Mouse (Mus musculus): ENCODE data around the gene Dnajc11. TPM values are rescaled to one million over a fixed set of nuclear protein-coding genes. Genes with fewer than 3 reads are reported as not detected.

Gene Dnajc11
- total RNA-seq, 2 experiments from 2014 or later, result 62.0 to 63.1 TPM

DNA sequence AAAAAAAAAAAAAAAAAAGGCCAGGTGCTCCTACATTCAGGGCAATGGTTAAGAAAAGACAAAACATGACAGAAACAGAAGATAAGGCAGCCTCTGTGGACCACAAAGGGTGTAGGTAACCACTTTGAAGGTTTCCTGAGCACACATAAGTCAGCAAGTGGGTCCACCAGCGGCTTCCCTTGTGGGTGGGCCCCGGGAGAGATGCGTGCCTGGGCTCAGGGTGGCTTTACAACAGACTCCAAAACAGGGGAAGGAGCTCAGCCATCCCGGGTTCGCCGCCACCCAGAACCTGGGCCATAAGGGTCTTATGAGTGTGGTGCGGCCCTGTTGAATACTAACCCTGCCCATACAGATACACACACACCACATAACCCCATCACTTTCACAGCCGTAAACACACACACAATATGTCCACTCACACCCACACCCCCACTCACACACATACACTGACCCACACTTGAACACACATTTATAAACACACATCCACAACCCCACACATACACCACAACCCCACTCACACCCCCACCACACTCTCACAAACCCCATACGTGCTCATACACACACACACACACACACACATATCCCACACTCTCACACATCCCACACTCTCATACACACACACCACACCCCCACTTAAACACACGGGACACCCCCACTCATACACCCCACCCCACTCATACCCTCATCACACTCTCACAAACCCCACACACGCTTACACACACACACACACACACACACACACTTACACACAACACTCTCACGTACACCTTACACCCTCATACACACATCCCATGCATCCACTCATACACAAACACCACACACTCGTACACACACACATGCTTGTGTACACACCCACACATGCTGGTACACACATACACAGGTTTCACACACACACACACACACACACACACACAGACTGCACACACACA is 651 bp upstream of the Dnajc11 start:
- DNase-seq, result no peak

DNA sequence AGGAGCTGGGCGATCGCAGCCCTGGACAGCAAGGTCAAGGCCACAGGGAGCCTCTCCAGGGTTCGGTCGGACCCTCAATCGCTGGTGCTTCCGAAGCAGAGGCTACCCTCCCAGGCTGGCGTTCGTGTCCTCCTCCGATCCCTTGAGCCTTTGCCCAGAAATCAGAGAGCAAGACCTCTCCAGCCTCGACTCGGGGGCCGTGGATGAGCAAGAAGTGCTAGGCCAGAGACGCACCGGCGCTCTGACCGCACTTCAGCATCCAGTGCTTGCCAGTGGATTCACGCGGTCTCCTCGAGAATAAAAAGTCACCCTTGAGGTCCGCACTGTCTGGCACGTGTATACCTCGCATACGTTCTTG is 703 bp downstream of the Dnajc11 start:
- DNase-seq, result no peak

DNA sequence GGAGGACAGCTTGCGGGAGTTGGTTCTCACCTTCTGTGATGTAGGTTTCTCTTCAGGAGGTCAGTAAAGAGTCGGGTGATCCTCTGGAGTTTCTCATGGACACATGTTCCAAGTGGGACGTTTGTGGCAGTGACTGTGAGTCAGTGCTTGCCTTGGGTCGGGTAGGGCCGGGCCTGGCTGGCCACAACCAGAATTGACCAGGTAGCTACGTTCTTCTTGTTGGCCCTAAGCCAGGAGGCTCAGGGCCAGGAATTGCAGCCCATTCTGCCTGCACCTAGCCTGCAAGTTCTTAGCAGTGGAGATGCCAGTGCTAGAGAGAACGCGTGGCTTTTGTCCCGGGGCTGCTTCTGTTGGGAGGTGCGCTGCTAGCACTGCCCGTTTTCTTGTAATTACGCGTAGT is 4.0 kb downstream of the Dnajc11 start:
- no peak for DNase-seq

DNA sequence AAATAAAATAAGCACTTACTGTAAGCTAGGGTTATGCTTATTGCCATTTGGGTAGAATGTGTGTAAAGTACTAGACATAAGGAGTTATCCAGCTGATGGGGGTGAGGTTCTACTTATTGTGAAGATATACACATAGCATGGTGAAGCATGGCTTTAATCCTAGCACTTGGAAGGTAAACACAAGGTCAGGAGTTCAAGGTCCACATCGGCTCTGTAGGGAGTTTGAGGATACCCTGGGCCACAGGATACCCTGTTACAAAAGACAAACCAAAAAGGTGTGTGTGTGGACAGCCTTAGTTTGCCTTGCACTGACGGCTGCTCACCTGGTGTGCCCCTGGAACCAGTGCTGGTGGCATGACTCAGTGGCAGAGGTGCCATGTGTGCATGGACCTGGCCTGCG is 4.6 kb downstream of the Dnajc11 start:
- no peak for DNase-seq

DNA sequence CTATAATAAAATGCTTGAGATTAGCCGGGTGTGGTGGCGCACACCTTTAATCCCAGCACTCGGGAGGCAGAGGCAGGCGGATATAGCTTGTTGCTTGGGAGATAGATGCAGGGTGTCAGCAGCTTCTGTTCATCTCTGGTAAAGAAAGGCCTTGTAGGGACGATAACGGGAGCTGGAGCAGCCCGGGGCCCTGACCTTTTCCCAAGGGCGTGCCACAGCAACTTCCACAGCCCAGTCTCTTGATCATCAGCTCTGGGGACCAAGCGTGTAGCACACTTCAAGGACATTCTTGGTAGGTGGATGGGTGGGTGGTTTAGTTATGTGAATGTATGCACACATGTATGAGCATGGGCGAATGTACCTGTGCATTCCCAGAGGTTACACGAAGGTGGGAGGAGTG is 12.7 kb downstream of the Dnajc11 start:
- DNase-seq, result no peak

DNA sequence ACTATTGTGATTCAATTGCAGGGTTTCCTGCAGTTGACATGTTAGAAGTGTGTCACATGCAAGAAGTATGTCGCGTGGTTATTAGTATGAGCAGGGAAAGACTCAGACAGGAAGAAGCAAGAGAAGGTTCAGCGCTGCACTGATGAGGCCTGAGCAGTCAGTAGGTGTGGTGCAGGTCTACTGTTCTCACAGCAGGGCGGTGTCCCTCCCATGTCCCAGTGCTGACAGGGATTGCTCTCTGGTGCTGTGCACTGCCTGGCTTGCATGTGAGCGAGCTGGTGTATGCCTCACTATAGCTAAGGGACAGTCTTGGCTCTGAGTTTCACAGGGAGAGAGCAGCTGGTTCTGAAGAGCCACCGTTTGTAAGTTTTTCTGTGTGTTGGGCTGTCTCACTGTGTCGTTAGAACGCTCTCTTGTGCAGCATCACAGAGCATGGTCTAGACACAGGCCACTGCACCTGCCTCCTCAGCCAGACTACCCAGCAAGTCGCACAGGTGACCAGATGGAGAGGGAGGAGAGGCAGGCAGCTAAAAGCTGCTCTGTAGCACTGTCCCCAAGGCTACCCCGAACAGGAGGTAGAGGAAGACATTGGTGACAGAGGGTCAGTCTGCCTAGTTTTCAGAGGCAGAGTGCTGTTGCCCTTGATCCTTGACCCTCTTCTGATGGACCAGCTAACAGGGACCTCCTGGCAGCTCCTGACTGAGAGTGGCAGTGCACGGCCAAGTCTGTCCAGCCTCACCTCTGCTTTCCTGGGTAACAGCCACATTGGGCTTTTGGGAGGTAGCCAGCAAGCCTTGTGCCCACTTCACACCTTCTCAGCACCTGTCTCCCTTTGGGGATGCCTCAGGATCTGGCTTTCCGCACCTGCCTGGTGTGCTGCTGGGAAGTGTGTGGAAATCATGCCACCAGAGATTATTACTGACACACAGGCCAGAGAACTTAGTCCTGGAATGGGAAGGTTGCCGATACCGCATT is 15.3 kb downstream of the Dnajc11 start:
- no peak for DNase-seq

DNA sequence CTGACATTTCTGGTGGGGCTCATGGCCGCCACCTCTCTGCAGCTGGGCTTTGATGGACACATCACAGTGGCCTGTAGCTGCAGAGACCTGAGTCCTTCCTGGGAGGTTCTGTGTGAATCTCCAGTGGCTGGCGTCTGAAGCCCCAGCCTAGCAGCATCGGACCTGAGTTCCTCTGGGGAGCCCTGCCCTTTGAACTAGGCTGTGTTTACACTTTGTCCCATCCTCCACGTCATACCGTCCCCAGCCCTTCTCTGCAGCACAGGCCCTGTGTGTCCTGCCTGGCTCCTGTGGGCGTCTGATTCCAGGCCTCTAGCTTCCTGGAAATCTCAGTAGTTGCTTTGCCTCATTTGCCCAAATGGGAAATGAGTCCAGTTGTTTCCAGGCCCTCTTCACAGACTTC is 19.7 kb downstream of the Dnajc11 start:
- no peak for DNase-seq

DNA sequence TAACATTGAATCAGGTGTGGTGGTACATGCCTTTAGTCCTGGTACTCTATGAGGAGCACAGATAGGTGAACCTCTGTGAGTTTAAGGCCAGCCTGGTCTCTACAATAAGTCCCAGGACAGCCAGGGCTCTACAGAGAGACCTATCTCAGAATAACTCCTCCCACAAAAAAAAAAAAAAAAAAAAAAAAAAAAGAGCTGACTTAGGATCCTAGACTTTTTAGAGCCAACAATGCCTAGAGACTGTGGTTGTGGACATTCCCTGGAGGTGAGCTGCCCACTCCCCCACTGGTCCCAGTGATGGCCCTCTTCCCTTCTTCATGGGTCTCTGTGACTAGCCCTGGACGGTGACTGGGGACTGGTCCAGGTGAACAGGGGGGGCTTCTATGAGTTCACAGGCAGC is 22.3 kb downstream of the Dnajc11 start:
- DNase-seq, result no peak

DNA sequence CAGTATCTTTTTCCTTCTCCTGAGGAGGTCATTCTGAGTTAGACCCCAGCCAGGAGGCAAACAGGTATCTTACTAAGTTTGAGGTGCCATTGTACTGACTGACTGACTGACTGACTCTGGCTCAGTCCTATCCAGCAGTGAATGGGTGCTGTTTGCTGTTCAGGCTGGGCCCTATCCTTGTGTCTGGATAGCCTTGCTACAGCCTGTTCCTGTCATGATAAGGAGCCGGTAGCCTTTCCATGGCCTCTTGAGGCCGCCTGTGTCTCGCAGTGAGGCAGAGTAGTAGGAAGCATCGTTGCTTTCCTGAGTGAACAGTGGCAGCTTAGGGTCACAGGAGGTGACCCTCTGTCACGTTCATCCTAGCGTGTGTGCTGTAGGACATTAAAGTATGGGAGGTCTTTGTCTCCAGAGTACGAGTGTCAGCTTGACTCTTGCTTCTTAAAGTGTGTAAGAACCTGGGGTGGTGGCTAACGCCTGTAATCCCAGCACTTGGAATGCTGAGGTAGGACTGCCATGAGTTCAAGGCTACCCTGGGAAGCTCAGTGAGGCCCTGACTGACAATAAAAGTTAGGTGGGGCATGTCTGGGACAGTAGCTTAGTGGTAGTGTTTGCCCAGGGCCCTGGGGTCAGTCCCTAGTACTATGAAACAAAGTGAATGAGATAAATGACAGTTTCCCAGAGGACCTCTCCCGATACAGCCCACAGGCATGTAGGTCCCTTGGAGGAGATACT is 24.3 kb downstream of the Dnajc11 start:
- DNase-seq, result no peak

DNA sequence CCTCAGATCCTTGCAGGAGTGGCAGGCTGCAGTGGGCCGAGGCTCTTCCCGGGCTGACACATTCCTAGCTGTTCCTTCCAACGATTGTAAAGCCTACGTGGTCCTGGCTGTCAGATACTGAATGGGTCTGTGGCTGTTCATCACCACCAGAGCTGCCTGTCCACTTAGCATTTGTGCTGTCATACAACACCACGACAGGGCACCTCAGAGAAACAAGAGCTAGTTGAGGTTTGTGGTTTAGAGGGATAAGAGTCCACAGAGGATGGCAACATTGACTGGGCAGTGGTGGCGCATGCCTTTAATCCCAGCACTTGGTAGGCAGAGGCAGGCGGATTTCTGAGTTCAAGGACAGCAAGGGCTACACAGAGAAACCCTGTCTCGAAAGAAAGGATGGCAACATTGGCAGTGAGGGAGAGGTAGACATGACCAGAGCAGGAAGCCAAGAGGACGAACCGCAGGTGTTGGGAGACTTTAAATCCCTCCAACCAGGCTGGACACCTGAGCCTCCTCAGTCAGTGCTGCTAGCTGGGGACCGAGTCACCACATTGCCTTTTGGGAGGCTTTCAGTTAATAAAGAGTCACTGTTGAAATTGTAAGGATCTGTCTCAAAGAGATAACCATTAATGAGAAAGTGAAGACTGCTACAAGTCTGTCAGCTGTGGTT is 26.5 kb downstream of the Dnajc11 start:
- no peak for DNase-seq

DNA sequence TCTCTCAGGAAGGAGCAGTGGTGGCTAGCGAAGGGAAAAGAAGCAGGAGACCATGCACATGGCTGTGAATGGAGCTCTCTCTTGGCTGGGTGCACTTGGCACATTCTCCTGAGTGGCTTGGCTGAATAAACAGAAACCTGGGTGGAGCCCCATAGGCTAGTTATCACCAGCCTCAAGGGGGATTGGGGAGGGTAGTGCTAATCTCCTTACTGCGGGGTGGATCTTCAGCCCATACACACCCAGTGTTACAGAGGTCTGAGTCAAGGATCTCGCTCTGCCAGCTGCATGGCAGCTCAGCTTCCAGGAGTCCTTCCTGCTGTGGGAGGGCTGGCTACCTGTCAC is 27.0 kb downstream of the Dnajc11 start:
- no peak for DNase-seq

DNA sequence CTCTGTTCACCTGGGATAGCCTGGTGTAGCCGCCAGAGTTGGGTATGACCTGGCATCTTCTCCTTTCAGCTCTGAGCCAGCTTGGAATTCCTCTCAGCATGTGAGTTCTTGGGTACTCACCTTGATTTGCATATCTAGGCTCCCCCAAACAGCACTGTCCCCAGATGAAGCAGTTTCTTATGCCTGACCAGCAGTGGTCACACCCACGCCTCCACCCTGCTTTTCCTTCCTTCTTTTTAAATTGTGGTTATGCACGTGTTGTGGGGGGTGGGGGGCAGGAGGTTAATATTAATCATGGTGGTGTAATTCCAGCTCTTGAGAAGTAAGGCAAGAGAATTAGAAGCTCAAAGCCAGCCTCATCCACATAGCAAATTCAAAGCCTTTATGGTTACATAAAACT is 29.3 kb downstream of the Dnajc11 start:
- DNase-seq, result no peak

DNA sequence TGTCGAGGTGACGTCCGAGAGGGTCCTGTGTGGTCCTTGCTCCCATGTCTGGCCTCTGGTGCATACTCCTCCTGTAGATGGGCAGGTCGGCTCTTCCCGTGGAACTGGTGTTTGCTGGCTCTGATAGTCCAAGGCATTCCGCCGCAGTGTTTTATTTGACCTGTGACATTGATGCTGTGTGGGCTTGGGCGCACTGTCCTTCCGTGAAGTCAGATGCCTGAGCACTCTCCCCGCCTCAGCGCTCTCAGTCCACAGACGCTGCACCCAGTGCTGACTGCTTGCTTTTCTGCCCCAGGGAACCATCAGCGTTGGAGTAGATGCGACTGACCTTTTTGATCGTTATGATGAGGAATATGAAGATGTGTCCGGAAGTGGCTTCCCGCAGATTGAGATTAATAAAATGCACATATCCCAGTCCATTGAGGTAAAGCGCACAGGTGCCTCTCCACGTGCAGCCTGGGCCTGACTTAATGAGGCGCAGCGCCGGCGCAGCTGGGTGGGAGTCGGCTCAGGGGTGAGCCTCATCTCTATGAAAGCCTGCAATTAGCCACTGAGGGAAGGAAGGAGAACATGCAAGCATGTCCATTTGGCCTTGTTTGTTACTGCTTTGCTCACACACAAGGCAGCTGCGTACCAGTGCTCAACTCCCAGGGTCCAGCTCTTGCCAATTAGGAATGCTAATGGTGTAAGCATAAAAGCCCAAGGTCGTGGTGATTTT is 34.9 kb downstream of the Dnajc11 start:
- DNase-seq, result no peak

DNA sequence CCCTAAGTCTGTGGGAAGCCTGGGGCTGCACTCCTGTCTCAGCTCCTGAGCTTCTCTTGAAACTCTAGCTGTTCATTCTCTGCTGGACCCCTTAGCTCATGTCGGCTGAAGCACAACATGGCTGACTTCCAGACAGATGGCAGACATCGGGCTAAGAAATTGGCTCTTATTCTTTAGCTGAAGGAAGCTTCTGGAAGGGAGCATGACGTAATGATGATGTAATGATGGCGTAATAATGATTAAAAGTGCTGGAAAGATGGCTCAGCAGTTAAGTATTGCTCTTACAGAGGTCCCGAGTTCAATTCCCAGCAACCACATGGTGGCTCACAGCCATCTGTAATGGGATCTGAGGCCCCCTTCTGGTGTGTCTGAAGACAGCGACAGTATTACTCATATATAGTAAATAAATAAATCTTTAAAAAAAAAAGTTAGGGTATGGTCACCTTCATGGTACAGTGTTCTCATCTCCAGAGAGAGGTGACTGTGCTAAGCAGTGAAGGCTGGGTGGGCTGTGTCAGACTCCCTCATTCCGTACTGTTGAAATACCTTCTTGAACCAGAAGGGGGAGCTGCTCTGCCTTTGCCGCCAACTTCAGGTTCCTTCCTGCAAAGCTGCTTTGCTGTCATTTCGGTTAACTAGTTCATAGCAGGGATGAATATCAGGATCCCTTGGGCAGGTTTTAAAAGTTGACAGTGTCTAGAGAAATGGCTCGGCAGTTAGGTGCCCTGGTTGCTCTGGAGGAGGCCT is 38.9 kb downstream of the Dnajc11 start:
- no peak for DNase-seq

DNA sequence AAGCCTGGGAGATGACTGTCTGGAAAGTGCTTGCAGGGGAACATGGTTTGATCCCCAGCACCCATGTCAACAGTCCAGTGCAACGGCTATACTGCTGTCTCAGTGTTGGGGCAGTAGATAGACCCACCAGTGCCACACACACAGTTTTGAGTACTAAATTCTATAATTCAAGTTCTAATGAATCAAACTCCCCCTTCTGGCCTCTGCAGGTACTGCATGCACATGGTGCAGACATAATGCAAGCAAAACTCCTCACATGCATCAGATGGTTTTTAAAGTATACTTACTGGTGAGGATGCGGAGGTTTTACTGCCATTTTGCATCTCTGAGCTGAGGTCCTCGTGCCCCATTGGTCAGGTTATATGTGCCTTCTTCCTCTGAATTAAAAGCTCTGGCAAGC is 42.0 kb downstream of the Dnajc11 start:
- DNase-seq, result no peak

DNA sequence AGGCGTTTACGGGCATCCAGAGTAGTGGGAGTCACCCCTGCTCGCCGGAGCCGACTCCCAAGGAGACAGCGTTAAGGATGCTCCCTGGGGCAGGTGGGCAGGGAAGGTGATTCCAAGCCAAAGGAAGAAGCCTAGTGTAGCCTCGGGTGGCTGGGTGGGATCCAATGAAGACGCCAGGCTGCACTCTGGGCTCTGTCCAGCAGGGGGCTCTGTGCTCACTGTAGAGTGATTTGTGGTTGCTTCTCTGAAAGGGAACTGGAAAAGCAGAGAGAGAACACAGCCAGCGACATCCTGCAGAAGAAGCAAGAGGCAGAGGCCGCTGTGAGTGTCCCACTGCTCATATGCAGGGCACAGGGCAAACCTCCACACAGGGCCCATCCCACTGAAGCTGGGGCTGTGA is 44.3 kb downstream of the Dnajc11 start:
- DNase-seq, result peak; percentile 86

DNA sequence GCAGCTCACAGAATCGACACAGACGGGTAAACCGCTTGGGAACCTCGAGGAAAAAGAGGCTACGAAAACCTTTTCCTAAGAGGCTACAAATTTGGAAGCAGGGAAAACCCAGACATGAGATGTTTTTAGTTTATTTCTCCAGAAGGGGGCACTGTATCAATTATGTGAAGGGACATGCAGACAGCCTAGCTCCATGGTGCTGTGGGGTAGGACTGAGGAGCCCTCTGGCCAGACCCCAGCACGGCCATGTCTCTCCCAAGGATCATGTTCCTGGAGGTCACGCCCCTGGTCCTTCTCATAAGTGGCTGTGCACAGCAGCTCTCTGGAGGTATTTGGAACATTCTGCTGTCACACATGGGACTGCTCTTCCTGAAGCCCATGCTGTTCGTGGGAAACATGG is 47.2 kb downstream of the Dnajc11 start:
- no peak for DNase-seq

DNA sequence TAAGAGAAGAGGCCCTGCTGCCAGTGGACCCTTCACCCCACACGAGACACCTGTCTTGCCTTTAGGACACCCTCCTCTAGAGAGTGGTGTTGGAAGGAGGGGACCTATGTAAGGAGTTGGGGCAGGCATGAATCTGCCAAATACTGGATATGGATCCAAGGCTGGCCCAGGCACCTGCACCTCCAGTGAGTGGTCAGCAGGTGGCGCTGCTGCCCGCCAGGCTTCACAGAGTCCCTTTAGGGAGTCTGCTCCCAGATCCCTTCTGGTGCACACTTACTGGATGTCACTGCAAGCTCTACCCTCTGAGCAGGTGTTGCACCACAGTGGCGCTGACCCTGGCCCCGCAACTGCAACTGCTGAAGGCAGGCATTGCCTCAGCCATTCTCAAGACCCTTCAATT is 47.9 kb downstream of the Dnajc11 start:
- peak; percentile 81 for DNase-seq

DNA sequence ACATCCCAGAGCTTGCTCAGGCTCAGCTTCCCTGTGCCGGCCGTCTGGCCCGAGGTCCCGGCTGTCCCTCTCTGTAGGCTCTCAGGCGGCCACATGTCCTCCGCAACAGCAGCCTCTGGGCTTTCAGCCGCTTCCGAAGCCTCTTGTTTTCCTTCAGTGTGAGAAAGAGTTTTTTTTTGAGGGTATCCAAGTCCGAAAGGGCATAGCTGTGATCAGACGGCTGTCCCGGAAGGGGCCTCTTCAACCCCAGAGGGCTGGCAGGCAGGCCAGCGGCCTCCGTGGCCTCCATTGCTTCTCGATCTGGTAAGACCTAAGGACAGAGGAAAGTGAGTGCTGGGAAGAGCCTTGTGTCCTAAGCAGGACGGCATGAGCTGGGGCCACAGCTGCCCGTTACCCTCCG is 49.6 kb downstream of the Dnajc11 start:
- DNase-seq, result no peak

DNA sequence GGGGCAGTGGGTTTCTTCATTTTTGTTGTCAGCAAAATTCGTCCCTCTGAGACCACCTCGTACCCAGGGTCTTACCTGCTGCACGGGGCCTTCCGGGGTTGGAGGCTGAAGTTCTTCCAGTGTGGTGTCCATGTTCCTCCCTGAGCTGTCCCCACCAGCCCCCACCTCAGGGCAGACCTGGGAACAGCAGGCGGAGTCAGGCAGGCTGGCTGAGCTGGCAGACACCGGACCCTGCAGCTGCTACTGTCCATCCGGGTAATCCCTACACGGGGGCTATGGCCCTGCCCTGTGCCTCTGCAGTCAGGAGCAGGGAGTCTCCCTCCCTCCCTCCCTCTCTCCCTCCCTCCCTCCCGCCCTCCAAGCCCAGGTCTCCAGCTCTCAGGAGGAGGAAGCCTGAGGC is 50.1 kb downstream of the Dnajc11 start:
- DNase-seq, result no peak

DNA sequence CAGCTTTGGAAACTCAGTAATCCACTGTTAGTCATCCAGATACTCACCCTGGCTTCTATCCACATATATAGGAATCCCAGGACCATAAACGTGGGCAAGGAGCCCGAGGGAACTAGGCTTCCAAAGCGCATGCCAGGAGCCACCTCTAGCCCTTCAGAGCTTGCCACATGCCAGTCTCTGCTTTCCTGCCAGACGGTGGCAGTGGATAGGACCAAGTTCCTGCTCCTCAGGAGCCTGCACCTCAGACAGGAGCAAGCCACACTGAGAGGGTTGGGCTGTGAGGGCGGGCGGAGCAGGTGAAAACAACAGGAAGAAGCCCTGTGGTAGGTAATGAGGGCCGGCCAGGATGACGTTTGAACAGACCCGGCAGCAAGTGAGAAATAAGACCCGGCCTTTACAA is 52.4 kb downstream of the Dnajc11 start:
- DNase-seq, result no peak
